Mouse (Mus musculus): ENCODE data around the gene Kirrel. TPM values are rescaled to one million over a fixed set of nuclear protein-coding genes. Genes with fewer than 3 reads are reported as not detected.
A peak's percentile ranks its signal among the peaks of the same experiment; 100 is the strongest.

Kirrel gene
- polyA plus RNA-seq, 1 experiment from 2014 or later = 17.3 TPM

DNA sequence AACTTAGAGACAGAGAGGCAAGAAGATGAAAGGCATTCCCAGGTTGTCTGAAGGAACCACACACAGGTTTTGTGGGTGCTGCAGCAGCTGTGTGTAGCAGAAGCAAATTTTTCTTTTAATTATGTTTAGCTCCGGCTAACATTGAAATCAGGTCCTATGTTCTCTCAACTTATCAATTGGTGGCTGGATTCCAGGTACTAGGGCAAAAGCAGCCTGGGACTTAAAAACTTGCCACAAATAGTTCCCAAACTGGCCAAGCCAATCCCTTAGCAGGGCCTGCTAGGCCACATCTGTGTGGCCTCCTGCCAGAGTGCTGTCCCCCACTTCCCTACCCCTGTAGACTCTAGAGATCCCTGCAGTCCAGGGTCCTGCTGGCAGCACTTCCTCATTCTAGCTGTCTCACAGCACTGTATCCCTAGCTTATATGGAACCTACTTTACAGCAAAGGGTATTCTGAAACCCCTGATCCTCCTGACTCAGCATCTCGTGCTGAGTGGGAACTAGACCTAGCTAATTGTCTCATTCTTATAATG, 23.2 kb downstream of the Kirrel start:
- peak overlapping the region; percentile 38 for H3K9ac ChIP-seq
- ATAC-seq (ENCODE audit: low FRiP score) = no peak
- peak overlapping the region; percentile 33; the same call in 1 of the 2 replicates for H3K4me2 ChIP-seq (replicated peaks)
- WGBS = 53% methylated on average over 2 of the region's 2 CpGs
- peaks cover 3% of the 10 kb centered on the region; the same call in 1 of the 2 replicates for H3K36me3 ChIP-seq
- H3K4me3 ChIP-seq = no peak overlapping the region
- peak overlapping the region; percentile 91 for H3K27ac ChIP-seq
- H3K9me3 ChIP-seq (replicated peaks) = no peaks in the 10 kb centered on the region
- no peaks in the 10 kb centered on the region for H3K27me3 ChIP-seq
- peaks cover 69% of the 10 kb centered on the region for H3K4me1 ChIP-seq

DNA sequence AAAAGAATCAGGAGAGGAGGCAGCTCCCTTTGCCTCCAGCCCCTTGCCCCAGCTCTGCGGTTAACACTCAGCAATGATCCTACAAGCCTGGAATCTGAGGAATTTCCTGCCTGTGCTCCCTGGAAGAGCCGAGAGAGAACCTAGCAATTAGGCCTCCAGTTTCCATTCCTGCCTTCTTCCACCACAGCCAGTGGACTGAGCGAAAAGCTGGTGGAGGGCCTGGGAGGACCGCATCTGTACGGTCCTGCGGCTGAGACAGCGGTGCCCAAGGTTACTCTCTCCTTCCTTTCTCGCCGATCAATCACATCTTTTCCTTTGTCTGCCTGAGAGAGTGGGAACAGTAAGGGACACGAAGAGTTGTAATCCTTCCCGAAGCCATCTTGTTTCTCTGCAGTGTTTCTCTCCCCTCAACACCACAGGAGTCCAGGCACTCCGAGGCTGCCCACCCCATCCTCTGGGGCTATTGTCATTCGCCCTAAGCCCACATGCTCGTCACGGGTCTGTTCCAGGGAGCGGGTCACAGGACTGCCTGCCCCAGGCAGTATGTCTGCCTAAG, 23.8 kb downstream of the Kirrel start:
- peak; percentile 62 for ATAC-seq (ENCODE audit: low FRiP score)
- H3K36me3 ChIP-seq = peaks cover 4% of the 10 kb centered on the region; the same call in 1 of the 2 replicates
- H3K27ac ChIP-seq = peak overlapping the region; percentile 91
- H3K9ac ChIP-seq = peak overlapping the region; percentile 38
- H3K27me3 ChIP-seq = no peaks in the 10 kb centered on the region
- H3K4me3 ChIP-seq = no peak overlapping the region
- H3K4me2 ChIP-seq (replicated peaks) = peak overlapping the region; percentile 33
- 4% methylated on average over 16 of the region's 16 CpGs for WGBS
- H3K4me1 ChIP-seq = peaks cover 69% of the 10 kb centered on the region
- no peaks in the 10 kb centered on the region for H3K9me3 ChIP-seq (replicated peaks)

DNA sequence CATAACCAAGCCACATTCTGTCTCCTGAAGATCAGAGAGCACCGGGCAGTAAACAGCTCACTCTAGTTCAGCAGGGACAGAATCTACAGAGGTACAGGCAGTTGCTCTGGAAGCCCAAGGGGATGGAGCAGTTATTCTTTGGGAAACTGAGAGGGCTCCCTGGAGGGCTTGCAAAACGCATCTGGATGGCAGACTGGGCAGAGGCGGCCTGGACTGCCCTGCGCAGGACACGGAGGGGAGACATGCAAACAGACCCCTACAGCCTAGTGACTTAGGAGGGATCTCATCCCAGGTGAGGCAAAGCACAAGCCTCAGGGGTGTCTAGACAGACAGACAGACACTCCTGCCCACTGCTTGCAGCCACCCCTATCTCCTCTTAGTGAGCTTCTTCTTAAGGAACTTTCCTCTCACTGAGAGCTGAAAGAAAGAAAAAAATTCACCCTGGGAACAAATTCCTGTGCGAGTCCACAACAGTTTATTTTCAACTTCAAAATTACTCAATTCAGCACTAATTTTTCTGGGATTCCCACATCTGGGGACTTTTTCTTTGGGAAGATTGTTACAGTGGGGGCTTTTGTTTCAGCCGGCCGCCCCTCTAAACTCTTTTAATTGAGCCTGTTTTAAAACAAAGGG, 24.4 kb downstream of the Kirrel start:
- peak overlapping the region; percentile 33 for H3K4me2 ChIP-seq (replicated peaks)
- H3K9me3 ChIP-seq (replicated peaks) = no peaks in the 10 kb centered on the region
- peak overlapping the region; percentile 91 for H3K27ac ChIP-seq
- H3K4me3 ChIP-seq = no peak overlapping the region
- WGBS = 11% methylated on average over 8 of the region's 8 CpGs
- H3K27me3 ChIP-seq = no peaks in the 10 kb centered on the region
- peaks cover 65% of the 10 kb centered on the region for H3K4me1 ChIP-seq
- peak overlapping the region; percentile 38; the same call in 1 of the 2 replicates for H3K9ac ChIP-seq
- peak; percentile 14; the same call in 1 of the 2 replicates for ATAC-seq (ENCODE audit: low FRiP score)
- H3K36me3 ChIP-seq = peaks cover 4% of the 10 kb centered on the region; the same call in 1 of the 2 replicates

DNA sequence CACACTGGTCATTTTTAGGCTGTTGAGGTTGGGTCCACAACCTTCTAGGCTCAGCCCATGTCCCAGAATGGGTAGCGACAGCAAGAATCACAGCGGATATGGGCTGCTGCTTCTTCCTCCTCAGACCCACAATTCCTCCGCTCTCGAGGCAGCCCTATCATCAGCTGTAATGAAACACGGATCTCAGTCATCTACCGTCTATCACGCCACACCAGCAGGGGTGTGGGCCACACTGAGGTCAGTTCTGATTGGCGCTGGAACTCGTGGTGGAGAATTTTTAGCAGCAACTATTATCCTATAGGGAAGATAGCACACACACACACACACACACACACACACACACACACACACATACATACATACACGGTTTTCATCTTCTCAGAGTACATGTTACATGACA, 25.1 kb downstream of the Kirrel start:
- Histone ChIP-seq H3K9me3 (replicated peaks) (no peaks in the 10 kb centered on the region), H3K4me2 (replicated peaks) (no peak overlapping the region), H3K4me1 (peaks cover 65% of the 10 kb centered on the region), H3K9ac (no peak overlapping the region), H3K27me3 (no peaks in the 10 kb centered on the region), H3K27ac (peak overlapping the region; percentile 91), H3K4me3 (no peak overlapping the region), H3K36me3 (peaks cover 4% of the 10 kb centered on the region; the same call in 1 of the 2 replicates)
- 47% methylated on average over 10 of the region's 10 CpGs for WGBS
- ATAC-seq (ENCODE audit: low FRiP score) = no peak

DNA sequence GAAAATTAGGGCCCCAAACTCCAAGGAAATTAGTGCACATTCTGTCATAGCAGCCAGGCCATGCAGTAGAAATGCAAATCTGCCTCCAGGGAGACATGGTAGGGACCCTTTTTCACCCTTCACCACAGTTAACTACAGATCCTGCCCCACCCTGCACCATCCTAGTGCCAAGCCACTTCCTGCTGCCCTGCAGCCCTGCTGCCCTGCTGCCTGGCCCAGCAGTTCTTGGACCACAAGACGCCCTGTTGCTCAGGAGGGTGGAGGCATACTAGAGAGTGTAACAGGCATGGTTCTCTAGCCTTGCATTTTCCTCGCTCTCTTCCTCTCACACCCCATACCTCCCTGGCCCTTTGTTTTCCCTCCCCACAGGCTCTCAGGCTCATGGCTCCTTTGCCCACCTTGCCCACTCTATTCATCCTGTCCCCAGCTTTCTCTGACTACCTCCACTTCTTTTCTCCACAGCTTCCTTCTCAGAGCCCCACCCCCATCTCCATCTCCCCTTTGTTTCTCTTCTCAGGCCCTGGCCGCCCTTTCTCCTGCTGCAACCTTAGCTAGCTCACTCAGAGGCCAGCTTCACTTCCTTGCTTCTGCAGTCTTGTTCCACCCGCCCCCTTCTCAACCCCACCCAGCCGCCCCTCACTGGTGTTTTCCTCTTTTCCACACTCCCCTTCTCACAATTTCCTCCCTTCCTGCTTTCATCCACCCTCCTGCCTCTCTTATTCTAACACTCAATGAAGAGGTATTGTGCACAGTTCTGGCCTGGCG, 29.9 kb downstream of the Kirrel start:
- H3K4me1 ChIP-seq = peaks cover 22% of the 10 kb centered on the region
- peak overlapping the region; percentile 46; the same call in 1 of the 2 replicates for H3K27ac ChIP-seq
- peaks cover 10% of the 10 kb centered on the region for H3K36me3 ChIP-seq
- H3K9ac ChIP-seq = 0 out of 2 replicates have a peak overlapping the region, but pooled peaks have one; percentile 18
- no peak overlapping the region for H3K4me2 ChIP-seq (replicated peaks)
- 40% methylated on average over 6 of the region's 6 CpGs for WGBS
- no peak overlapping the region for H3K4me3 ChIP-seq
- no peak for ATAC-seq (ENCODE audit: low FRiP score)
- H3K27me3 ChIP-seq = no peaks in the 10 kb centered on the region
- no peaks in the 10 kb centered on the region for H3K9me3 ChIP-seq (replicated peaks)

DNA sequence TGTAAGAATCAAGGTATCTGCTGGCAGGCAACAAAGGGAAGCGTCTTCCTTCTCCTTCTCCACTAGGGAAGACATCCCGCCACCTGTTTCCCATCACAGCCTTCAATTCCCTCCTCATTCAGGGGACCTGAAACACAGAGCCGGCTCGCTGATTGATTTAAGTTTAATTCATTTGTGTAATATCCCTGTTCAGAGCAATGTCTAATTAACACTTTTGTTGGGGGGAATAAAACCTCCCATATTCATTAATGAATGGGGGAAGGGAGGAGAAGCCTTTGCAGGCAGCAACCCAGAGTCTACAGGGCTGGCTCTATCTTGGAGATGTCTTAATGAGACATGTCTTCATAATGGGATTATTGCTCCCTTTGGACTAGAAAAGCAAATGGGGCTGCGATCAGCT, 34.3 kb downstream of the Kirrel start:
- 76% methylated on average over 5 of the region's 5 CpGs for WGBS
- Histone ChIP-seq H3K4me2 (replicated peaks) (no peak overlapping the region), H3K27me3 (no peaks in the 10 kb centered on the region), H3K9ac (no peak overlapping the region), H3K4me3 (no peak overlapping the region), H3K4me1 (peaks cover 14% of the 10 kb centered on the region), H3K36me3 (peaks cover 28% of the 10 kb centered on the region), H3K9me3 (replicated peaks) (no peaks in the 10 kb centered on the region), H3K27ac (no peak overlapping the region)
- ATAC-seq (ENCODE audit: low FRiP score) = no peak

- ATAC-seq (ENCODE audit: low FRiP score) = no peak
- Histone ChIP-seq H3K4me1 (peaks cover 5% of the 10 kb centered on the region), H3K27me3 (no peaks in the 10 kb centered on the region), H3K9ac (no peak overlapping the region), H3K4me3 (no peak overlapping the region), H3K9me3 (replicated peaks) (no peaks in the 10 kb centered on the region), H3K36me3 (peaks cover 32% of the 10 kb centered on the region), H3K4me2 (replicated peaks) (no peak overlapping the region), H3K27ac (no peak overlapping the region)
- WGBS = 44% methylated on average over 7 of the region's 7 CpGs
Measured at GRCm38 (mm10) chr3:87136782-87137181, 37.8 kb downstream of the Kirrel start.

- Histone ChIP-seq H3K27ac (no peak overlapping the region), H3K36me3 (peaks cover 29% of the 10 kb centered on the region)
- no peak for ATAC-seq (ENCODE audit: low FRiP score)
Measured at GRCm38 (mm10) chr3:87134951-87135350, 39.6 kb downstream of the Kirrel start.

GRCm38 (mm10) chr3:87131694-87132347, 42.7 kb downstream of the Kirrel start:
- no peaks in the 10 kb centered on the region for H3K27me3 ChIP-seq
- ATAC-seq (ENCODE audit: low FRiP score) = no peak
- 77% methylated on average over 11 of the region's 11 CpGs for WGBS
- no peak overlapping the region for H3K4me3 ChIP-seq
- H3K9me3 ChIP-seq (replicated peaks) = no peaks in the 10 kb centered on the region
- no peak overlapping the region for H3K4me2 ChIP-seq (replicated peaks)
- peaks cover 16% of the 10 kb centered on the region; the same call in 1 of the 2 replicates for H3K36me3 ChIP-seq
- H3K27ac ChIP-seq = no peak overlapping the region
- no peak overlapping the region for H3K9ac ChIP-seq
- H3K4me1 ChIP-seq = peaks cover 16% of the 10 kb centered on the region

More at GRCm38 (mm10) chr3:87134951-87135350, 39.6 kb downstream of the Kirrel start:
- no peak overlapping the region for H3K4me2 ChIP-seq (replicated peaks)
- no peaks in the 10 kb centered on the region for H3K9me3 ChIP-seq (replicated peaks)
- H3K4me3 ChIP-seq = no peak overlapping the region
- no peak overlapping the region for H3K9ac ChIP-seq
- H3K4me1 ChIP-seq = peaks cover 16% of the 10 kb centered on the region
- no peaks in the 10 kb centered on the region for H3K27me3 ChIP-seq

DNA sequence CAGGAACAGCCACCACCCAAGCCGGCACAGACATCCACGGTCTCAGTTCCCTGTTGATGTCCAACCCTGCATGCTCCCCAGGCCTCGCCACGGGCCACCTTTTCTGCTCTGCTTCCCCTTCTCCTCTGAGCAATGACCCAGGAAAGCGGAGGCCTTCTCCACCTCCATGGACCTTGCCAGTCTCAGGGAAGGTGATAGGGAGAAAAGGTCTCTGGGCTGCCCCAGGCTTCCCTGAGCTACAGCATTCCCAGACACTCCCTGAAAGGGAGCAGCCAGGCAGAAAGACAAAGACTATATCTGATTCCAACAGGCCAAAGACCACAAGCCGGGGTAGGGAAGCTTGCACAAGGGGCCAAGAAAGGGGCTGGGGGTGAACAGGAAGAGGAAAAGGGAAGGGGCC, 43.6 kb downstream of the Kirrel start:
- H3K4me2 ChIP-seq (replicated peaks) = no peak overlapping the region
- peak overlapping the region; percentile 52; the same call in 1 of the 2 replicates for H3K27ac ChIP-seq
- no peaks in the 10 kb centered on the region for H3K27me3 ChIP-seq
- no peak overlapping the region for H3K4me3 ChIP-seq
- no peaks in the 10 kb centered on the region for H3K9me3 ChIP-seq (replicated peaks)
- ATAC-seq (ENCODE audit: low FRiP score) = no peak
- H3K9ac ChIP-seq = no peak overlapping the region
- H3K36me3 ChIP-seq = peaks cover 9% of the 10 kb centered on the region; the same call in 1 of the 2 replicates
- WGBS = 50% methylated on average over 6 of the region's 6 CpGs
- H3K4me1 ChIP-seq = peaks cover 16% of the 10 kb centered on the region

GRCm38 (mm10) chr3:87123795-87124194, 50.8 kb downstream of the Kirrel start:
- no peaks in the 10 kb centered on the region for H3K4me1 ChIP-seq
- WGBS = 93% methylated on average over 6 of the region's 6 CpGs
- peaks cover 9% of the 10 kb centered on the region; the same call in 1 of the 2 replicates for H3K36me3 ChIP-seq
- ATAC-seq (ENCODE audit: low FRiP score) = no peak
- H3K9me3 ChIP-seq (replicated peaks) = no peaks in the 10 kb centered on the region
- no peak overlapping the region for H3K9ac ChIP-seq
- no peak overlapping the region for H3K4me2 ChIP-seq (replicated peaks)
- no peak overlapping the region for H3K4me3 ChIP-seq
- no peaks in the 10 kb centered on the region for H3K27me3 ChIP-seq
- H3K27ac ChIP-seq = no peak overlapping the region
